Mouse (Mus musculus): Measurements from ENCODE around the gene Cxcl10. TPM values are rescaled to one million over a fixed set of nuclear protein-coding genes. Genes with fewer than 3 reads are reported as not detected.

Cxcl10 gene
- 0.18 TPM for polyA plus RNA-seq (2012; fragmentation: generic; extraction: Trizol)
- long read RNA-seq, experiment 1, partial matches to known transcripts, result 0 of 1 reads
- long read RNA-seq, experiment 1, other reads (novel, unspliced or antisense), result 0 of 1 reads
- long read RNA-seq, experiment 2, result 0 reads

GRCm38 (mm10) chr5:92348794-92349413, at the start of gene Cxcl10:
Gene Cxcl10 (minus strand): TSS chr5:92348889.
- peak; percentile 80 for TF ChIP-seq MAX (IDR thresholded peaks at IDR 0.05)
- TF ChIP-seq CTCF (IDR thresholded peaks at IDR 0.05; ENCODE audit: control insufficient read depth, insufficient read depth, insufficient read length), result no peak
- Histone ChIP-seq H3K79me3 (ENCODE audit: low read depth) (no peaks in the 10 kb centered on the region), H3K27me3 (ENCODE audit: control insufficient read depth, insufficient read depth, insufficient read length) (peaks cover 5% of the 10 kb centered on the region), H3K79me2 (ENCODE audit: control insufficient read depth, insufficient read depth) (no peaks in the 10 kb centered on the region), H3K4me3 (ENCODE audit: insufficient read depth, poor library complexity, severe bottlenecking) (no peak within 1 kb of the TSS), H3ac (ENCODE audit: control insufficient read depth, insufficient read length, low read depth) (no peak within 1 kb of the TSS), H3K36me3 (ENCODE audit: control insufficient read depth, insufficient read depth) (no peaks in the 10 kb centered on the region)

GRCm38 (mm10) chr5:92398153-92398552, 49.5 kb upstream of the Cxcl10 start:
- no peaks in the 10 kb centered on the region for H3K27me3 ChIP-seq (ENCODE audit: control insufficient read depth, insufficient read depth, insufficient read length)
- no peak overlapping the region for H3ac ChIP-seq (ENCODE audit: control insufficient read depth, insufficient read length, low read depth)
- no peak overlapping the region for H3K4me3 ChIP-seq (ENCODE audit: insufficient read depth, poor library complexity, severe bottlenecking)
- H3K79me3 ChIP-seq (ENCODE audit: low read depth), result no peaks in the 10 kb centered on the region
- no peaks in the 10 kb centered on the region for H3K36me3 ChIP-seq (ENCODE audit: control insufficient read depth, insufficient read depth)
- no peak for TF ChIP-seq CEBPB (IDR thresholded peaks at IDR 0.05; ENCODE audit: low read depth)
- TF ChIP-seq FOSL1 (IDR thresholded peaks at IDR 0.05; ENCODE audit: insufficient read depth, low read length, poor library complexity, severe bottlenecking), result no peak
- TF ChIP-seq MAX (IDR thresholded peaks at IDR 0.05), result peak; percentile 91
- no peak for TF ChIP-seq MYOG (IDR thresholded peaks at IDR 0.05; ENCODE audit: control insufficient read depth, extremely low read depth, insufficient read length)
- peak; percentile 63 for TF ChIP-seq MYOD1 (IDR thresholded peaks at IDR 0.05; ENCODE audit: control insufficient read depth, insufficient read length, low read depth)
- peak; percentile 71 for TF ChIP-seq CTCF (IDR thresholded peaks at IDR 0.05; ENCODE audit: control insufficient read depth, insufficient read depth, insufficient read length)
- peak; percentile 51 for TF ChIP-seq USF1 (IDR thresholded peaks at IDR 0.05; ENCODE audit: low read depth)
- no peaks in the 10 kb centered on the region for H3K79me2 ChIP-seq (ENCODE audit: control insufficient read depth, insufficient read depth)

- Histone ChIP-seq H3K79me3 (ENCODE audit: low read depth) (no peaks in the 10 kb centered on the region), H3K27me3 (ENCODE audit: control insufficient read depth, insufficient read depth, insufficient read length) (no peaks in the 10 kb centered on the region), H3K36me3 (ENCODE audit: control insufficient read depth, insufficient read depth) (no peaks in the 10 kb centered on the region), H3K4me3 (ENCODE audit: insufficient read depth, poor library complexity, severe bottlenecking) (no peak overlapping the region), H3K79me2 (ENCODE audit: control insufficient read depth, insufficient read depth) (no peaks in the 10 kb centered on the region), H3ac (ENCODE audit: control insufficient read depth, insufficient read length, low read depth) (no peak overlapping the region)
- TF ChIP-seq MYOD1 (IDR thresholded peaks at IDR 0.05; ENCODE audit: control insufficient read depth, insufficient read length, low read depth) (no peak), FOSL1 (IDR thresholded peaks at IDR 0.05; ENCODE audit: insufficient read depth, low read length, poor library complexity, severe bottlenecking) (no peak), MAX (IDR thresholded peaks at IDR 0.05) (no peak), CTCF (IDR thresholded peaks at IDR 0.05; ENCODE audit: control insufficient read depth, insufficient read depth, insufficient read length) (no peak), CEBPB (IDR thresholded peaks at IDR 0.05; ENCODE audit: low read depth) (no peak), USF1 (IDR thresholded peaks at IDR 0.05; ENCODE audit: low read depth) (no peak), MYOG (IDR thresholded peaks at IDR 0.05; ENCODE audit: control insufficient read depth, extremely low read depth, insufficient read length) (no peak)
These were observed 47.8 kb upstream of the Cxcl10 start for GRCm38 (mm10) chr5:92396476-92396875.

- no peak overlapping the region for H3ac ChIP-seq (ENCODE audit: control insufficient read depth, insufficient read length, low read depth)
- no peak for TF ChIP-seq MYOG (IDR thresholded peaks at IDR 0.05; ENCODE audit: control insufficient read depth, extremely low read depth, insufficient read length)
- TF ChIP-seq CEBPB (IDR thresholded peaks at IDR 0.05; ENCODE audit: low read depth), result no peak
- no peak for TF ChIP-seq FOSL1 (IDR thresholded peaks at IDR 0.05; ENCODE audit: insufficient read depth, low read length, poor library complexity, severe bottlenecking)
- TF ChIP-seq USF1 (IDR thresholded peaks at IDR 0.05; ENCODE audit: low read depth), result no peak
- H3K79me2 ChIP-seq (ENCODE audit: control insufficient read depth, insufficient read depth), result no peaks in the 10 kb centered on the region
- no peaks in the 10 kb centered on the region for H3K36me3 ChIP-seq (ENCODE audit: control insufficient read depth, insufficient read depth)
- no peak overlapping the region for H3K4me3 ChIP-seq (ENCODE audit: insufficient read depth, poor library complexity, severe bottlenecking)
- no peaks in the 10 kb centered on the region for H3K79me3 ChIP-seq (ENCODE audit: low read depth)
- no peaks in the 10 kb centered on the region for H3K27me3 ChIP-seq (ENCODE audit: control insufficient read depth, insufficient read depth, insufficient read length)
These were observed 47.1 kb upstream of the Cxcl10 start for GRCm38 (mm10) chr5:92395764-92396163.

- TF ChIP-seq FOSL1 (IDR thresholded peaks at IDR 0.05; ENCODE audit: insufficient read depth, low read length, poor library complexity, severe bottlenecking) (no peak), CTCF (IDR thresholded peaks at IDR 0.05; ENCODE audit: control insufficient read depth, insufficient read depth, insufficient read length) (no peak), MYOD1 (IDR thresholded peaks at IDR 0.05; ENCODE audit: control insufficient read depth, insufficient read length, low read depth) (no peak), USF1 (IDR thresholded peaks at IDR 0.05; ENCODE audit: low read depth) (no peak), MAX (IDR thresholded peaks at IDR 0.05) (no peak), MYOG (IDR thresholded peaks at IDR 0.05; ENCODE audit: control insufficient read depth, extremely low read depth, insufficient read length) (no peak), CEBPB (IDR thresholded peaks at IDR 0.05; ENCODE audit: low read depth) (no peak)
- no peaks in the 10 kb centered on the region for H3K36me3 ChIP-seq (ENCODE audit: control insufficient read depth, insufficient read depth)
- no peak overlapping the region for H3K4me3 ChIP-seq (ENCODE audit: insufficient read depth, poor library complexity, severe bottlenecking)
- H3K27me3 ChIP-seq (ENCODE audit: control insufficient read depth, insufficient read depth, insufficient read length), result no peaks in the 10 kb centered on the region
- no peaks in the 10 kb centered on the region for H3K79me2 ChIP-seq (ENCODE audit: control insufficient read depth, insufficient read depth)
- H3ac ChIP-seq (ENCODE audit: control insufficient read depth, insufficient read length, low read depth), result no peak overlapping the region
- H3K79me3 ChIP-seq (ENCODE audit: low read depth), result no peaks in the 10 kb centered on the region
These were observed 45.2 kb upstream of the Cxcl10 start for GRCm38 (mm10) chr5:92393863-92394262.

- Histone ChIP-seq H3K4me3 (ENCODE audit: insufficient read depth, poor library complexity, severe bottlenecking) (no peak overlapping the region), H3K79me2 (ENCODE audit: control insufficient read depth, insufficient read depth) (no peaks in the 10 kb centered on the region), H3K36me3 (ENCODE audit: control insufficient read depth, insufficient read depth) (no peaks in the 10 kb centered on the region), H3ac (ENCODE audit: control insufficient read depth, insufficient read length, low read depth) (no peak overlapping the region), H3K27me3 (ENCODE audit: control insufficient read depth, insufficient read depth, insufficient read length) (no peaks in the 10 kb centered on the region), H3K79me3 (ENCODE audit: low read depth) (no peaks in the 10 kb centered on the region)
- TF ChIP-seq MAX (IDR thresholded peaks at IDR 0.05) (no peak), MYOD1 (IDR thresholded peaks at IDR 0.05; ENCODE audit: control insufficient read depth, insufficient read length, low read depth) (no peak), CTCF (IDR thresholded peaks at IDR 0.05; ENCODE audit: control insufficient read depth, insufficient read depth, insufficient read length) (no peak), USF1 (IDR thresholded peaks at IDR 0.05; ENCODE audit: low read depth) (no peak), MYOG (IDR thresholded peaks at IDR 0.05; ENCODE audit: control insufficient read depth, extremely low read depth, insufficient read length) (no peak), FOSL1 (IDR thresholded peaks at IDR 0.05; ENCODE audit: insufficient read depth, low read length, poor library complexity, severe bottlenecking) (no peak), CEBPB (IDR thresholded peaks at IDR 0.05; ENCODE audit: low read depth) (no peak)
These were observed 43.9 kb upstream of the Cxcl10 start for GRCm38 (mm10) chr5:92392542-92392941.

Data from C2C12 (cell line).